Mouse (Mus musculus): ENCODE results near the gene Olfr635. TPM values are rescaled to one million over a fixed set of nuclear protein-coding genes. Genes with fewer than 3 reads are reported as not detected.

Gene Olfr635
- not detected in 2 replicates for polyA plus RNA-seq (2015; fragmentation: Nextera tagmentation; extraction: Ambion mirVana)

GRCm38 (mm10) chr7:103970852-103971251 lies at the start of gene Olfr635:
Olfr635 (plus strand) TSS chr7:103971152.

GRCm38 (mm10) chr7:103928525-103928924 lies 42.4 kb upstream of the Olfr635 start, which contains the start of gene Olfr631:
Olfr631 (plus strand) TSS chr7:103928825.

GRCm38 (mm10) chr7:103934264-103934663 lies 36.7 kb upstream of the Olfr635 start, which contains the start of gene Olfr632:
Olfr632 (plus strand) TSS chr7:103934347.

GRCm38 (mm10) chr7:103944137-103944536 lies 26.8 kb upstream of the Olfr635 start, which contains the start of gene Olfr633:
Olfr633 (plus strand) TSS chr7:103944437.

GRCm38 (mm10) chr7:103998446-103998845 lies 27.5 kb downstream of the Olfr635 start, which contains the start of gene Olfr638:
Olfr638 (plus strand) TSS chr7:103998746.

GRCm38 (mm10) chr7:104017203-104017602 lies 46.3 kb downstream of the Olfr635 start, which contains the start of gene Olfr639:
Olfr639 (minus strand) TSS chr7:104017303.

GRCm38 (mm10) chr7:104025473-104025872 lies 54.5 kb downstream of the Olfr635 start, which contains the start of gene Olfr640:
Olfr640 (minus strand) TSS chr7:104025573.

GRCm38 (mm10) chr7:104035145-104035544 lies 64.2 kb downstream of the Olfr635 start, which contains the start of gene Olfr641:
Olfr641 (plus strand) TSS chr7:104035445.

Other genes starting within 250 kb of the Olfr635 start
- not detected in 2 replicates for gene Olfr628, start 240.8 kb upstream of the Olfr635 start, polyA plus RNA-seq (2015; fragmentation: Nextera tagmentation; extraction: Ambion mirVana)
- not detected in 2 replicates for gene Olfr629, start 226.2 kb upstream of the Olfr635 start, polyA plus RNA-seq (2015; fragmentation: Nextera tagmentation; extraction: Ambion mirVana)
- gene Olfr630, start 213.8 kb upstream of the Olfr635 start, polyA plus RNA-seq (2015; fragmentation: Nextera tagmentation; extraction: Ambion mirVana): not detected in 2 replicates
- gene Olfr69, start 199.6 kb upstream of the Olfr635 start, polyA plus RNA-seq (2015; fragmentation: Nextera tagmentation; extraction: Ambion mirVana): not detected in 2 replicates
- gene Olfr68, start 191.5 kb upstream of the Olfr635 start, polyA plus RNA-seq (2015; fragmentation: Nextera tagmentation; extraction: Ambion mirVana): not detected in 2 replicates
- gene Olfr67, start 179.3 kb upstream of the Olfr635 start, polyA plus RNA-seq (2015; fragmentation: Nextera tagmentation; extraction: Ambion mirVana): not detected in 2 replicates
- 3,147 and 3,744 TPM in 2 replicates for gene Hbb-bt, start 157.2 kb upstream of the Olfr635 start, polyA plus RNA-seq (2015; fragmentation: Nextera tagmentation; extraction: Ambion mirVana)
- gene Hbb-bs, start 143.1 kb upstream of the Olfr635 start, polyA plus RNA-seq (2015; fragmentation: Nextera tagmentation; extraction: Ambion mirVana): 10,926 and 17,452 TPM in 2 replicates
- gene Hbb-bh2, start 130.6 kb upstream of the Olfr635 start, polyA plus RNA-seq (2015; fragmentation: Nextera tagmentation; extraction: Ambion mirVana): not detected in 2 replicates
- gene Hbb-bh1, start 128.0 kb upstream of the Olfr635 start, polyA plus RNA-seq (2015; fragmentation: Nextera tagmentation; extraction: Ambion mirVana): 0.39 TPM in 1 of 2 replicates, not detected in the other
- 2.0 and 5.8 TPM in 2 replicates for gene Hbb-y, start 117.9 kb upstream of the Olfr635 start, polyA plus RNA-seq (2015; fragmentation: Nextera tagmentation; extraction: Ambion mirVana)
- not detected in 2 replicates for gene Olfr66, start 84.9 kb upstream of the Olfr635 start, polyA plus RNA-seq (2015; fragmentation: Nextera tagmentation; extraction: Ambion mirVana)
- not detected in 2 replicates for gene Olfr64, start 76.7 kb upstream of the Olfr635 start, polyA plus RNA-seq (2015; fragmentation: Nextera tagmentation; extraction: Ambion mirVana)
- not detected in 2 replicates for gene Olfr65, start 67.7 kb upstream of the Olfr635 start, polyA plus RNA-seq (2015; fragmentation: Nextera tagmentation; extraction: Ambion mirVana)
- gene Olfr631, start 42.3 kb upstream of the Olfr635 start, polyA plus RNA-seq (2015; fragmentation: Nextera tagmentation; extraction: Ambion mirVana): not detected in 2 replicates
- gene Olfr632, start 36.8 kb upstream of the Olfr635 start, polyA plus RNA-seq (2015; fragmentation: Nextera tagmentation; extraction: Ambion mirVana): not detected in 2 replicates
- gene Olfr633, start 26.7 kb upstream of the Olfr635 start, polyA plus RNA-seq (2015; fragmentation: Nextera tagmentation; extraction: Ambion mirVana): not detected in 2 replicates
- not detected in 2 replicates for gene Olfr638, start 27.6 kb downstream of the Olfr635 start, polyA plus RNA-seq (2015; fragmentation: Nextera tagmentation; extraction: Ambion mirVana)
- gene Olfr639, start 46.2 kb downstream of the Olfr635 start, polyA plus RNA-seq (2015; fragmentation: Nextera tagmentation; extraction: Ambion mirVana): not detected in 2 replicates
- gene Olfr640, start 54.4 kb downstream of the Olfr635 start, polyA plus RNA-seq (2015; fragmentation: Nextera tagmentation; extraction: Ambion mirVana): not detected in 2 replicates
- gene Olfr641, start 64.3 kb downstream of the Olfr635 start, polyA plus RNA-seq (2015; fragmentation: Nextera tagmentation; extraction: Ambion mirVana): not detected in 2 replicates
- gene Olfr642, start 81.5 kb downstream of the Olfr635 start, polyA plus RNA-seq (2015; fragmentation: Nextera tagmentation; extraction: Ambion mirVana): not detected in 2 replicates
- gene 4930516K23Rik, start 90.3 kb downstream of the Olfr635 start, polyA plus RNA-seq (2015; fragmentation: Nextera tagmentation; extraction: Ambion mirVana): not detected in 2 replicates
- not detected in 2 replicates for gene Olfr644, start 100.7 kb downstream of the Olfr635 start, polyA plus RNA-seq (2015; fragmentation: Nextera tagmentation; extraction: Ambion mirVana)
- not detected in 2 replicates for gene Olfr645, start 114.3 kb downstream of the Olfr635 start, polyA plus RNA-seq (2015; fragmentation: Nextera tagmentation; extraction: Ambion mirVana)
- not detected in 2 replicates for gene Olfr646, start 133.7 kb downstream of the Olfr635 start, polyA plus RNA-seq (2015; fragmentation: Nextera tagmentation; extraction: Ambion mirVana)
- not detected in 2 replicates for gene Ubqln5, start 158.7 kb downstream of the Olfr635 start, polyA plus RNA-seq (2015; fragmentation: Nextera tagmentation; extraction: Ambion mirVana)
- not detected in 2 replicates for gene Olfr643, start 166.3 kb downstream of the Olfr635 start, polyA plus RNA-seq (2015; fragmentation: Nextera tagmentation; extraction: Ambion mirVana)
- gene Ubqln3, start 172.1 kb downstream of the Olfr635 start, polyA plus RNA-seq (2015; fragmentation: Nextera tagmentation; extraction: Ambion mirVana): not detected in 2 replicates
- not detected in 2 replicates for gene Ubqlnl, start 179.4 kb downstream of the Olfr635 start, polyA plus RNA-seq (2015; fragmentation: Nextera tagmentation; extraction: Ambion mirVana)
- not detected in 2 replicates for gene Olfm5, start 193.7 kb downstream of the Olfr635 start, polyA plus RNA-seq (2015; fragmentation: Nextera tagmentation; extraction: Ambion mirVana)
- gene Olfr648, start 212.2 kb downstream of the Olfr635 start, polyA plus RNA-seq (2015; fragmentation: Nextera tagmentation; extraction: Ambion mirVana): 0.09 and 0.10 TPM in 2 replicates
- gene Olfr649, start 224.8 kb downstream of the Olfr635 start, polyA plus RNA-seq (2015; fragmentation: Nextera tagmentation; extraction: Ambion mirVana): not detected in 2 replicates
- gene Trim6, start 247.6 kb downstream of the Olfr635 start, polyA plus RNA-seq (2015; fragmentation: Nextera tagmentation; extraction: Ambion mirVana): 0.95 and 1.4 TPM in 2 replicates

Measured in adrenal gland, postnatal 0 days (tissue).